Mouse (Mus musculus): ENCODE measurements around the gene Avp.

Gene Avp

DNA sequence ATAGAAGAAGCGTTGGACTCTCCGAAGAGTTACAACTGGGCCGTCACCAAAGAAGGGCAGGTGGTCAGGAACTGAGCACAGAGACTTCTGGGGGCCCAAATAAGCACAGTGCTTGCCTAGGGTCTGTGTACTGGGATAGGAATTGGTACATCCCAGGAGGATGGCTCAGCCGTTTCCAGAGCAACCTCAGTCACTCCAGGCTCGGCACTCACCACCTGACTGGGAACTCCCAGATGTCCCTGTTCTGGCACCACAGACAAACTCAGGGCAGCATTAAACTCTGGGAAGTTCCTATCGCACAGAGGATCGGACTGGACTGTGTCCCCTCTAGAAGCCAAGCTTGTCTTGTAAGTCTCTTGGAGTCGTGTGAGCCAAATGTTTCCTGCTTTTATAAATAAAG lies 17.4 kb downstream of the Avp start:
- H3K4me3 ChIP-seq (replicated peaks; ENCODE audit: low read length), result no peak overlapping the region
- TF ChIP-seq CTCF (conservative IDR thresholded peaks at IDR 0.05; ENCODE audit: low read length) (no peak), NANOG (IDR thresholded peaks at IDR 0.05; ENCODE audit: borderline replicate concordance, low read length) (no peak), POU5F1 (IDR thresholded peaks at IDR 0.05; ENCODE audit: borderline replicate concordance, low read length) (no peak)
- no peaks in the 10 kb centered on the region for H3K27me3 ChIP-seq (ENCODE audit: insufficient read depth, low read length)
- H3K4me1 ChIP-seq (replicated peaks; ENCODE audit: low read depth, low read length), result peaks cover 25% of the 10 kb centered on the region
- no peaks in the 10 kb centered on the region for H3K9me3 ChIP-seq (ENCODE audit: low read length)
- peaks cover 26% of the 10 kb centered on the region for H3K36me3 ChIP-seq (ENCODE audit: insufficient read depth, low read length)

DNA sequence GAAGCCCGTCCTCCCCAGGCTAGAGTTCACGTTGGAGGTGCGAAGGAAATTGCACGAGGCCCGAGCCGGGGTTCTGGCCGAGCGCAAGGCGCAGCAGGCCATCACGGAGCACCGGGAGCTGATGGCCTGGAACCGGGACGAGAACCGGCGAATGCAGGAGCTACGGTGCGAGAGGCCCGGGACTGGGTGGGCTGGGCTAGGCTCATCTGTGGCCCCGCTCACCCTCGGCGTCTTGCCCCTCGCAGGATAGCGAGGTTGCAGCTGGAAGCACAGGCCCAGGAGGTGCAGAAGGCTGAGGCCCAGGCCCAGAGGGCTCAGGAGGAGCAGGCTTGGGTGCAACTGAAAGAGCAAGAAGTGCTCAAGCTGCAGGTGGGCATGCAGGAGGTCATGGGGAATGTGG lies 18.3 kb downstream of the Avp start:
- Histone ChIP-seq H3K36me3 (ENCODE audit: insufficient read depth, low read length) (peaks cover 26% of the 10 kb centered on the region), H3K4me3 (replicated peaks; ENCODE audit: low read length) (peak overlapping the region; percentile 95), H3K27me3 (ENCODE audit: insufficient read depth, low read length) (no peaks in the 10 kb centered on the region), H3K4me1 (replicated peaks; ENCODE audit: low read depth, low read length) (peaks cover 25% of the 10 kb centered on the region), H3K9me3 (ENCODE audit: low read length) (no peaks in the 10 kb centered on the region)
- TF ChIP-seq NANOG (IDR thresholded peaks at IDR 0.05; ENCODE audit: borderline replicate concordance, low read length) (no peak), CTCF (conservative IDR thresholded peaks at IDR 0.05; ENCODE audit: low read length) (no peak), POU5F1 (IDR thresholded peaks at IDR 0.05; ENCODE audit: borderline replicate concordance, low read length) (no peak)

DNA sequence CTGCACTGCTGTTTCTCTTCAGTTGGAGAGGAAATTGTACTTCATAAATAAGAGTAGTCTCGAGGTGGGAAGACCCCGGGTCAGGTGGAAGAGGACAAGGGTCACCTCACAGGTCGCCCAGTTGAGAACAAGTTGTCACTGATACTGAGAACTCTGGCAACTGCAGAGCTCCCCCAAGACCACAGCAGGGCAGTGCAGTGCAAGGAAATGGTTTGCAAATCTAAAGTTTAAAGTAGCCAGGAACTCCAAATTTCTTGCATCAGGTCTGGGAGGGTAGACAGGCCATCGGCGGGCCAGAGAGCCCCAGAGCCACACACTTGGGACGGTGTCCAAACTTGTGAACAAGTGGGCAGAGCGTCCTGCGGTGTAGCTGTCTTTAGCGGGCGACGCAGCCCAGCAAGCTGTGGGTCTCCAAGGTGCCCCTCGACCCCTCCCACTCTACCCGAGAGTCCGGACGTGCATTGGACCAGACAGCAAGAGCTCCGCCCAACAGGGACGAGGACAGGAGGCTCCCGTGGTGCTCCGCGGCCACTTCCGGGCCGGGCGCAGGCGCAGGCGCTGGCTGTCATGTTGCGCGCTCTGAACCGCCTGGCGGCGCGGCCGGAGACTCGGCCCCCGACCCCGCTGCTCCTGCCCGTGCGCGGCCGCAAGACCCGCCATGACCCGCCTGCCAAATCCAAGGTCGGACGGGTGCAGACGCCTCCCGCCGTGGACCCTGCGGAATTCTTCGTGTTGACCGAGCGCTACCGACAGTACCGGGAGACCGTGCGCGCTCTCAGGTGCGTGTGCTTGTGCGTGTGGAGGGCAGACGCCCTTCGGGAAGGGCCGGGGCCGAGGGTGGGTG lies 18.9 kb downstream of the Avp start, which contains the start of gene Mrps26:
Gene Mrps26 (plus strand): TSS at position 531 of the 844 bp plus-strand sequence.
- Histone ChIP-seq H3K27me3 (ENCODE audit: insufficient read depth, low read length) (no peaks in the 10 kb centered on the region), H3K4me3 (replicated peaks; ENCODE audit: low read length) (peak within 1 kb of the TSS; percentile 95), H3K4me1 (replicated peaks; ENCODE audit: low read depth, low read length) (peaks cover 25% of the 10 kb centered on the region), H3K36me3 (ENCODE audit: insufficient read depth, low read length) (peaks cover 26% of the 10 kb centered on the region), H3K9me3 (ENCODE audit: low read length) (no peaks in the 10 kb centered on the region)
- no peak for TF ChIP-seq POU5F1 (IDR thresholded peaks at IDR 0.05; ENCODE audit: borderline replicate concordance, low read length)
- peak; percentile 20 for TF ChIP-seq CTCF (conservative IDR thresholded peaks at IDR 0.05; ENCODE audit: low read length)

DNA sequence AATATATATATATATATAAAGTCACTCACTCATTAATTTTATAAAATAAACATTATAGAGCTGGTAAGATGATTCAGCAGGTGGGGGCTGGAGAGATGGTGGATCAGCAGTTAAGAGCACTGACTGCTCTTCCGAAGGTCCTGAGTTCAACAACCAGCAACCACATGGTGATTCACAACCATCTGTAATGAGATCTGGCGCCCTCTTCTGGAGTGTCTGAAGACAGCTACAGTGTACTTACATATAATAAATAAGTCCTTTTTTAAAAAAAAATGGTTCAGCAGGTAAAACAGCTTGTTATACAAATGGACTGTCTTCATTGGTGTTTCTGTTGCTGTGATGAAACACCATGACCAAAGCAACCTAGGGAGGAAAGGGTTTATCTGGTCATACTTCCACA lies 24.3 kb downstream of the Avp start:
- TF ChIP-seq CTCF (conservative IDR thresholded peaks at IDR 0.05; ENCODE audit: low read length), result peak; percentile 49
- TF ChIP-seq POU5F1 (IDR thresholded peaks at IDR 0.05; ENCODE audit: borderline replicate concordance, low read length), result no peak
- Histone ChIP-seq H3K4me1 (replicated peaks; ENCODE audit: low read depth, low read length) (peaks cover 7% of the 10 kb centered on the region), H3K36me3 (ENCODE audit: insufficient read depth, low read length) (peaks cover 10% of the 10 kb centered on the region), H3K27me3 (ENCODE audit: insufficient read depth, low read length) (no peaks in the 10 kb centered on the region), H3K4me3 (replicated peaks; ENCODE audit: low read length) (no peak overlapping the region), H3K9me3 (ENCODE audit: low read length) (no peaks in the 10 kb centered on the region)

- peaks cover 16% of the 10 kb centered on the region for H3K36me3 ChIP-seq (ENCODE audit: insufficient read depth, low read length)
- H3K4me3 ChIP-seq (replicated peaks; ENCODE audit: low read length), result no peak overlapping the region
These were observed 24.9 kb downstream of the Avp start for GRCm38 (mm10) chr2:130557462-130557861.

GRCm38 (mm10) chr2:130556292-130556691 lies 26.1 kb downstream of the Avp start:
- H3K36me3 ChIP-seq (ENCODE audit: insufficient read depth, low read length), result peaks cover 27% of the 10 kb centered on the region

More at GRCm38 (mm10) chr2:130557462-130557861, 24.9 kb downstream of the Avp start:
- H3K27me3 ChIP-seq (ENCODE audit: insufficient read depth, low read length), result no peaks in the 10 kb centered on the region
- H3K9me3 ChIP-seq (ENCODE audit: low read length), result no peaks in the 10 kb centered on the region
- TF ChIP-seq CTCF (conservative IDR thresholded peaks at IDR 0.05; ENCODE audit: low read length), result no peak
- TF ChIP-seq POU5F1 (IDR thresholded peaks at IDR 0.05; ENCODE audit: borderline replicate concordance, low read length), result no peak
- no peak for TF ChIP-seq NANOG (IDR thresholded peaks at IDR 0.05; ENCODE audit: borderline replicate concordance, low read length)
- peaks cover 1% of the 10 kb centered on the region for H3K4me1 ChIP-seq (replicated peaks; ENCODE audit: low read depth, low read length)

GRCm38 (mm10) chr2:130554841-130555240 lies 27.5 kb downstream of the Avp start:
- H3K4me3 ChIP-seq (replicated peaks; ENCODE audit: low read length), result no peak overlapping the region
- H3K36me3 ChIP-seq (ENCODE audit: insufficient read depth, low read length), result peaks cover 31% of the 10 kb centered on the region
- H3K27me3 ChIP-seq (ENCODE audit: insufficient read depth, low read length), result no peaks in the 10 kb centered on the region
- TF ChIP-seq NANOG (IDR thresholded peaks at IDR 0.05; ENCODE audit: borderline replicate concordance, low read length), result no peak
- no peak for TF ChIP-seq CTCF (conservative IDR thresholded peaks at IDR 0.05; ENCODE audit: low read length)
- TF ChIP-seq POU5F1 (IDR thresholded peaks at IDR 0.05; ENCODE audit: borderline replicate concordance, low read length), result no peak
- H3K9me3 ChIP-seq (ENCODE audit: low read length), result no peaks in the 10 kb centered on the region
- no peaks in the 10 kb centered on the region for H3K4me1 ChIP-seq (replicated peaks; ENCODE audit: low read depth, low read length)

More at GRCm38 (mm10) chr2:130556292-130556691, 26.1 kb downstream of the Avp start:
- TF ChIP-seq POU5F1 (IDR thresholded peaks at IDR 0.05; ENCODE audit: borderline replicate concordance, low read length) (no peak), NANOG (IDR thresholded peaks at IDR 0.05; ENCODE audit: borderline replicate concordance, low read length) (no peak), CTCF (conservative IDR thresholded peaks at IDR 0.05; ENCODE audit: low read length) (no peak)
- H3K27me3 ChIP-seq (ENCODE audit: insufficient read depth, low read length), result no peaks in the 10 kb centered on the region
- no peaks in the 10 kb centered on the region for H3K4me1 ChIP-seq (replicated peaks; ENCODE audit: low read depth, low read length)
- no peaks in the 10 kb centered on the region for H3K9me3 ChIP-seq (ENCODE audit: low read length)
- no peak overlapping the region for H3K4me3 ChIP-seq (replicated peaks; ENCODE audit: low read length)

GRCm38 (mm10) chr2:130546957-130547356 lies 35.4 kb downstream of the Avp start:
- Histone ChIP-seq H3K4me3 (replicated peaks; ENCODE audit: low read length) (no peak overlapping the region), H3K9me3 (ENCODE audit: low read length) (no peaks in the 10 kb centered on the region), H3K27me3 (ENCODE audit: insufficient read depth, low read length) (no peaks in the 10 kb centered on the region), H3K4me1 (replicated peaks; ENCODE audit: low read depth, low read length) (no peaks in the 10 kb centered on the region), H3K36me3 (ENCODE audit: insufficient read depth, low read length) (peaks cover 58% of the 10 kb centered on the region)
- no peak for TF ChIP-seq POU5F1 (IDR thresholded peaks at IDR 0.05; ENCODE audit: borderline replicate concordance, low read length)
- no peak for TF ChIP-seq NANOG (IDR thresholded peaks at IDR 0.05; ENCODE audit: borderline replicate concordance, low read length)
- no peak for TF ChIP-seq CTCF (conservative IDR thresholded peaks at IDR 0.05; ENCODE audit: low read length)
